Mouse (Mus musculus): ENCODE measurements around the gene Sgms1. TPM values are rescaled to one million over a fixed set of nuclear protein-coding genes. Genes with fewer than 3 reads are reported as not detected.
A peak's percentile ranks its signal among the peaks of the same experiment; 100 is the strongest.

Gene Sgms1
- polyA plus RNA-seq, 1 experiment, result 243 TPM

DNA sequence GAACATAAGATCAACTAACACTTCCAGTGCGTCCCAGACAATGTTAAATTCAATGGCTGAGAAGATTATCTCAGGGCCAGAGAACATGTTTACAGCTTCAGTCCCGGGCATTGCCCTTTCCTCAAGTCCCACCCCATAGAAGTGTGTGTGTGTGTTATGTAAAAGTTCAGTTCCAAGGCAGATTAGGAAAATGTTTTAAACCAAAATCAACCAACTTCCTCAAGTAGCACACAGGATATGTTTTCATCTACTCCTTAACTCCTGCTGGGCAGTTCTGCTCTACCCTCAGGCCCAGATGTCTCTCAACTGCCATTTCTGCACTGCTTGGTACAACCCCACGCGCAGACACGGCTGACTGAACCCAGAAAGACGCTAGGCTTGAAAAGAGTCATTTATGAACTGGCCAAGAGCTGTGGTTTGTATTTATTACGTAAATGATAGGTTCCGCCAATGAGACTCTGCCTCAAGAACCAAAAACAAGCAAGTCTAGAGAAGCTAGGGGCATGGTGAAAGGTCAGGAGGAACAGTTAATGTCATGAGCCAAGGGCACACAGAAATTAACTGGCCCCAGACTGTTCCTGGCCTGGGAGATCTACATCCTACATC is 134.7 kb downstream of the Sgms1 start:
- TF ChIP-seq POLR2A (IDR thresholded peaks at IDR 0.05; ENCODE audit: control insufficient read depth, low read depth, low read length), result no peak
- no peak for TF ChIP-seq CTCF (IDR thresholded peaks at IDR 0.05; ENCODE audit: control insufficient read depth, insufficient read depth, insufficient replicate concordance, low read depth, low read length)
- Histone ChIP-seq H3K27me3 (ENCODE audit: control insufficient read depth, insufficient read depth, low read length) (no peaks in the 10 kb centered on the region), H3K36me3 (ENCODE audit: control insufficient read depth, insufficient read depth, low read length) (no peaks in the 10 kb centered on the region), H3K4me3 (ENCODE audit: control insufficient read depth, low read depth, low read length) (no peak overlapping the region), H3K27ac (ENCODE audit: control insufficient read depth, insufficient read depth, low read depth, low read length) (peak overlapping the region; percentile 63), H3K4me1 (ENCODE audit: control insufficient read depth, insufficient read depth, low read length) (no peaks in the 10 kb centered on the region; the same call in 1 of the 2 replicates)

DNA sequence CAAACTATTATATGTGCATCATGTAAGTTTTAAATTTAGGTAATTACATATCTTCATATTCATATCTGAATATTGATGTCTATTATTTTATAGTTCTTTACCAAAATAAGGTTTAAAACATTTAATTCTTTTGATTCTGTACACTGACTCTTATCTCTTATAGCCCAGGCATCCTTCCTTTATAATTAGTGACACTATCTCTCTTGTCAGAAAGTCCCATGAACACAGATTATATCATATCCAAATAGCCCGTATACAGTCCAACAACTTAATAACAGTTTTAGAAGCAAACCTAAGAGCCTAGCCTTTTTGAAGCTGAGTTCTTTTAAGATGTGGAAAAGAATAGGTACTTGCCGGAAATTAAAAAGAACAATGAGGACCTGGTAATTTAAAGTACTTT is 135.3 kb downstream of the Sgms1 start:
- Histone ChIP-seq H3K27ac (ENCODE audit: control insufficient read depth, insufficient read depth, low read depth, low read length) (no peak overlapping the region), H3K4me1 (ENCODE audit: control insufficient read depth, insufficient read depth, low read length) (no peaks in the 10 kb centered on the region; the same call in 1 of the 2 replicates), H3K4me3 (ENCODE audit: control insufficient read depth, low read depth, low read length) (no peak overlapping the region), H3K27me3 (ENCODE audit: control insufficient read depth, insufficient read depth, low read length) (no peaks in the 10 kb centered on the region), H3K36me3 (ENCODE audit: control insufficient read depth, insufficient read depth, low read length) (no peaks in the 10 kb centered on the region)
- no peak for TF ChIP-seq CTCF (IDR thresholded peaks at IDR 0.05; ENCODE audit: control insufficient read depth, insufficient read depth, insufficient replicate concordance, low read depth, low read length)
- TF ChIP-seq POLR2A (IDR thresholded peaks at IDR 0.05; ENCODE audit: control insufficient read depth, low read depth, low read length), result no peak

DNA sequence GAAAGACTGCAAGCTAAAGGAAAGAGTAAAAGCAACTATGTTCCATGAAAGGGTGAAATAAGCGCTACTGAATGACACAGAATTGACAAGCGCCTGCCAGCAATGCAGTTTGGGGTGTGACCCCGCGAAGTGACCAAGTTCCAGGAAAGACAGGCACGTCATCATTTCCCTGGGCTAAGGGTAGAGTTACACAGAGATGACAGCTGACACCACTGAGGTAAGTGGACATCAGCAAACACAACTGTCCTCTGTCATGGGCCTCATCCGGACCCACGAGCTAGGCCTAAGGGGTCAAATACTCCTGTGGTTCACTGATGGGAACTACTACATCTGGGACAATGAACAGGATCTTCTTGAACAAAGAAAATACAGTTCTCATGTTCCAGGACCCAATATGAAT is 136.5 kb downstream of the Sgms1 start:
- Histone ChIP-seq H3K27me3 (ENCODE audit: control insufficient read depth, insufficient read depth, low read length) (no peaks in the 10 kb centered on the region), H3K27ac (ENCODE audit: control insufficient read depth, insufficient read depth, low read depth, low read length) (no peak overlapping the region), H3K4me3 (ENCODE audit: control insufficient read depth, low read depth, low read length) (no peak overlapping the region), H3K36me3 (ENCODE audit: control insufficient read depth, insufficient read depth, low read length) (no peaks in the 10 kb centered on the region), H3K4me1 (ENCODE audit: control insufficient read depth, insufficient read depth, low read length) (no peaks in the 10 kb centered on the region)
- no peak for TF ChIP-seq POLR2A (IDR thresholded peaks at IDR 0.05; ENCODE audit: control insufficient read depth, low read depth, low read length)
- no peak for TF ChIP-seq CTCF (IDR thresholded peaks at IDR 0.05; ENCODE audit: control insufficient read depth, insufficient read depth, insufficient replicate concordance, low read depth, low read length)

DNA sequence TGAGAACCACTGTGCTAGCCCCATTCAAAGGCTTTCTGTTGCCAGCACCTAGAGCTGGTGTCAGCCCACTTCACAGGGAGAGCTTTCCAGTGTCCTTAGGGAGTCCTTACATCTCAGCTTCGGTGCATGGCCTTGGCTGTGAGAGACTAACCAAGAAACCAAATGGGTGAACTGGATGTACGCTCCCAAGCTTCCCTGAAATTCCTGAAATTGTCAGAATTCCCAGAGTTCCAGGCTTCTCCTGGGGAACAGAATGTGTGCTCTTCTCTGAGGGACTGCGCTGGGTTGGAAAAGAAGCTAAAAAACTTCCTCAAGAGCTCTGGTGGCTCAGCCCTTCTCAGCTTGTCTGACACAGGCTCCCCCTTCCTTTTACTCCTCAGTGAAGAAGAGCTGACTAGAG is 137.1 kb downstream of the Sgms1 start:
- TF ChIP-seq POLR2A (IDR thresholded peaks at IDR 0.05; ENCODE audit: control insufficient read depth, low read depth, low read length), result no peak
- TF ChIP-seq CTCF (IDR thresholded peaks at IDR 0.05; ENCODE audit: control insufficient read depth, insufficient read depth, insufficient replicate concordance, low read depth, low read length), result no peak
- Histone ChIP-seq H3K27ac (ENCODE audit: control insufficient read depth, insufficient read depth, low read depth, low read length) (no peak overlapping the region), H3K4me3 (ENCODE audit: control insufficient read depth, low read depth, low read length) (no peak overlapping the region), H3K36me3 (ENCODE audit: control insufficient read depth, insufficient read depth, low read length) (no peaks in the 10 kb centered on the region), H3K4me1 (ENCODE audit: control insufficient read depth, insufficient read depth, low read length) (no peaks in the 10 kb centered on the region), H3K27me3 (ENCODE audit: control insufficient read depth, insufficient read depth, low read length) (no peaks in the 10 kb centered on the region)

DNA sequence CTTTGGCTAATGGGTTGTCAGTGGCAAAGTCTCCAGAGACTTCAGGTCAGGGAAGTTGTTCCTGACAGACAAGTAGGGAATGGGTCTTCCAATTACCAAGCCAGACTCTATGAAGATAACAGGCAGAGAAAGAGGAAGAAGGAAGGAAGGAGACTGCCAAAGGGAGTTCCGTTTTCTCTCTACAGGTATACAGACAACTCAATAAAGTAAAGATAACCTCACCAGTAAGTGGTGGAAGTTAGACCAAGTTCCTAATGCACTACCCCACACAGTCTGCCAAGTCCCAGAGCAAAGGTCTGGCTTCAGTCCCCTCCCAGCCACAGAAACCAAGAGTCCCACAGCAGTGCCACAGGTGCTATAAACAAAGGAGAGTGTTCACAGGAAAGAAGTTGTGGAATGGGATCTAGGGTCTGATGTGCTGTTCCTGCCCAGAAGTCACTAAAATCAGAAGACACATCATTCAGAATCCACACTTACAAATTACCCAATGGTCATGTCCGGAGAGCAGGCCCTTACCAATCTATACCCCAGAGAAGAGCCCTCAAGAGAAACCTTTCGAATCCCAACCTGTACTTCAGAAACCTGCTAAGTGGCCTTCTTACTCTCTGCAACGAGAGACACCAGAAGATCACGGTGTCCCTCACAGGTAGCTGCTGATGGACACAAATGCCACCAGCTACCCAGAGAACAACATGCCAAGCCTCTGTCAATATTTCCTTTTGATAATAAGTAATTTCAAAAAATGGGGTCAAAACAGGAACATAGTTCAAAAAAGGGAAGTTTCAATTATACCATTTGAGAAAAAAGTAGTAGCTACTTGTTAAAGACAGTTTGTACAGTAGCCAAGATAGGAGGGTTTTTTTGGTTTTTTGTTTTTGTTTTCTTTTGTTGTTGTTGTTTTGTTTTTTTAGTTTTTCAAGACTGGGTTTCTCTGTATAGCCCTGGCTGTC is 140.1 kb downstream of the Sgms1 start:
- TF ChIP-seq POLR2A (IDR thresholded peaks at IDR 0.05; ENCODE audit: control insufficient read depth, low read depth, low read length), result no peak
- no peak for TF ChIP-seq CTCF (IDR thresholded peaks at IDR 0.05; ENCODE audit: control insufficient read depth, insufficient read depth, insufficient replicate concordance, low read depth, low read length)
- Histone ChIP-seq H3K36me3 (ENCODE audit: control insufficient read depth, insufficient read depth, low read length) (no peaks in the 10 kb centered on the region), H3K4me3 (ENCODE audit: control insufficient read depth, low read depth, low read length) (no peak overlapping the region), H3K27me3 (ENCODE audit: control insufficient read depth, insufficient read depth, low read length) (no peaks in the 10 kb centered on the region), H3K4me1 (ENCODE audit: control insufficient read depth, insufficient read depth, low read length) (no peaks in the 10 kb centered on the region), H3K27ac (ENCODE audit: control insufficient read depth, insufficient read depth, low read depth, low read length) (no peak overlapping the region)

DNA sequence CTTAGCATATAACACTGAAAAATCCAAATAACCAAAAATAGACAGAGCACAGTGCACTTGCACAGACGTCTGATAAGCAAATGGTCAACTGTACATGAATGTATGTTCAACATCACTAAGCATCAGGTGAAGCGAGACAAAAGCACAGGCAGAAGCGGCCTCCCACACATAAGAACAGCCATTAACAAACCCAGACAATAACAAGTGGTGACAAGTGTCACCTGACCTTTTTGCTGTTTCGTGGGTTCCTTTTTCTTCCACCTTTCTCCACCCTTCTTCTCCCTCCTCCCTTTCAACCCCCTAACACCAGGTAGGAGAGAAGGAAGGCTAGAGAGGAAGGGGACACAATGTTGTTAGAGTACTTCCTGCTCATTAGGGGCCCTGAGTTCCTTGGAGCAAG is 144.6 kb downstream of the Sgms1 start:
- no peaks in the 10 kb centered on the region for H3K4me1 ChIP-seq (ENCODE audit: control insufficient read depth, insufficient read depth, low read length)
- H3K36me3 ChIP-seq (ENCODE audit: control insufficient read depth, insufficient read depth, low read length), result no peaks in the 10 kb centered on the region
- no peak overlapping the region for H3K4me3 ChIP-seq (ENCODE audit: control insufficient read depth, low read depth, low read length)
- H3K27ac ChIP-seq (ENCODE audit: control insufficient read depth, insufficient read depth, low read depth, low read length), result no peak overlapping the region
- no peaks in the 10 kb centered on the region for H3K27me3 ChIP-seq (ENCODE audit: control insufficient read depth, insufficient read depth, low read length)
- TF ChIP-seq CTCF (IDR thresholded peaks at IDR 0.05; ENCODE audit: control insufficient read depth, insufficient read depth, insufficient replicate concordance, low read depth, low read length), result no peak
- no peak for TF ChIP-seq POLR2A (IDR thresholded peaks at IDR 0.05; ENCODE audit: control insufficient read depth, low read depth, low read length)

DNA sequence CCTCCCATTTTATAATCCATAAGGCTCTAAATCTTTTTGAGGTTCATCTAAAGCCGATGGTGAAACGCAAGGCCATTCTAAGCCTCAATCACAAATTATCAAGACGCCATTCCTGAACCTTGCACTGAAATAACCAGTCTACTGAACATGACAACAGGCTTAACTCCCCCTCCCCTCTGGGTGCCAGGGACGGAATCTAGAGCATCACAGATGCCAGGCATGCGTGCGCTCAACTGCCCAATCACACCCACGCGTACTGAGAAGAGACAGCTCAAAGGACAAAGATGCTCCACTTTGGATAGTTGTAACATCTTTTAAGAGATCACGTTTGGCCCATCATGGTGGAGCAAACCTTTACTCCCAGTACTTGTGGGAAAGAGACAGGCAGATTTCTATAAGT is 146.3 kb downstream of the Sgms1 start:
- no peak overlapping the region for H3K4me3 ChIP-seq (ENCODE audit: control insufficient read depth, low read depth, low read length)
- H3K4me1 ChIP-seq (ENCODE audit: control insufficient read depth, insufficient read depth, low read length), result no peaks in the 10 kb centered on the region
- TF ChIP-seq POLR2A (IDR thresholded peaks at IDR 0.05; ENCODE audit: control insufficient read depth, low read depth, low read length) (no peak), CTCF (IDR thresholded peaks at IDR 0.05; ENCODE audit: control insufficient read depth, insufficient read depth, insufficient replicate concordance, low read depth, low read length) (no peak)
- no peak overlapping the region for H3K27ac ChIP-seq (ENCODE audit: control insufficient read depth, insufficient read depth, low read depth, low read length)
- no peaks in the 10 kb centered on the region for H3K36me3 ChIP-seq (ENCODE audit: control insufficient read depth, insufficient read depth, low read length)
- H3K27me3 ChIP-seq (ENCODE audit: control insufficient read depth, insufficient read depth, low read length), result no peaks in the 10 kb centered on the region

Measured in testis, adult 2 months (tissue).